Mouse (Mus musculus): ENCODE measurements at regions not wholly inside any gene's neighbourhood (a gene's known extent, or its start where the extent isn't known, plus 50 kb on each side); places are given as distances from the start of the nearest gene placed in this dataset.

DNA sequence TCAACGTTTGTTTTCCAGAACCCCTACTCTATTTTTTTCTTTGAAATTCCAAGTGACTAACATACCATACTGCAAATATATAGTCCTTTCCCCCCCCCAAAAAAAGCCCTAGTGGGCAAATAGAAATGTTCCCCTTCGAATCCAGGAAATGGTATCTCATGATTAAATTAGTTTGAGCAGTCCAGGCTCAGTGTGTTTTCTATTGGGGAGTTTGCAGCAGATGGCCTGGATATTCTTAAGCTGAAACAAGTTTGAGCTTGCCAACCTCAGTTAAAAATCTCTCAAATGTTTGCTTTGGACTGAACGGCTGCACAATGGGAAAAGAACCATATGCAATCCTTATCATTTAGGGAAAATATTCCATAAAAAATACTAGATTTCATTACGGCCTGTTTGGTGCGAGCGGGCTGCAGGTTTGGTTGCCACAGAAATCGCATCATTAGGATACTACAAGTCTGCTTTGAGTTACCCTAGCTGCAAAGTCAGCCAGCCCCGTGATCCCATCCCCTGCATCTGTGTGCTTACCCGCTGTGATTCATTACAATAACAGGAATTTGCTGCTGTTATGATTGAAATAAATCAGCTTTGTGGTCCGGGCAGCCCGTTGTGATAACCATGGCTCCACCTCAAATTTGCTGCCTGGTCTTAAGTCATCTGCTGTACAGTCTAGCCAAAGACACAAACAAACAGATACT is 227.2 kb upstream of the Zfp637 start:
- TF ChIP-seq EP300 (IDR thresholded peaks at IDR 0.05; ENCODE audit: low read depth in 1 of 2, low read length in 2 of 2) = no peak
- no peak for TF ChIP-seq ZC3H11A (IDR thresholded peaks at IDR 0.05; ENCODE audit: low read depth, low read length)
- TF ChIP-seq CTCF (IDR thresholded peaks at IDR 0.05 in 2 of 3, conservative IDR thresholded peaks at IDR 0.05 in 1 of 3; ENCODE audit: control insufficient read depth in 1 of 3, insufficient read depth in 1 of 3, low read depth in 2 of 3, low read length in 3 of 3, poor library complexity in 1 of 3, severe bottlenecking in 1 of 3) = no peak
- no peak for TF ChIP-seq KAT2A (conservative IDR thresholded peaks at IDR 0.05; ENCODE audit: low read depth, low read length)
- no peak for TF ChIP-seq TCF12 (IDR thresholded peaks at IDR 0.05; ENCODE audit: low read depth, low read length)
- TF ChIP-seq ELF1 (IDR thresholded peaks at IDR 0.05; ENCODE audit: low read depth, low read length) = no peak
- TF ChIP-seq POLR2A (IDR thresholded peaks at IDR 0.05; ENCODE audit: control insufficient read depth in 1 of 2, insufficient read depth in 1 of 2, low read depth in 1 of 2, low read length in 2 of 2, poor library complexity in 1 of 2) = no peak
- no peak for TF ChIP-seq MAZ (IDR thresholded peaks at IDR 0.05; ENCODE audit: low read depth, low read length)
- no peak for TF ChIP-seq MAFK (IDR thresholded peaks at IDR 0.05; ENCODE audit: borderline replicate concordance, low read depth, low read length)
- no peak for TF ChIP-seq MAX (IDR thresholded peaks at IDR 0.05; ENCODE audit: low read length)
- no peak for TF ChIP-seq HCFC1 (IDR thresholded peaks at IDR 0.05; ENCODE audit: low read depth, low read length)
- no peak for TF ChIP-seq ZNF384 (IDR thresholded peaks at IDR 0.05; ENCODE audit: low read depth, low read length)
- no peak for TF ChIP-seq GATA1 (IDR thresholded peaks at IDR 0.05; ENCODE audit: low read depth, low read length)
- TF ChIP-seq CHD1 (IDR thresholded peaks at IDR 0.05; ENCODE audit: low read depth, low read length) = no peak
